Mouse (Mus musculus) naive thymus-derived CD4-positive, alpha-beta T cell, adult 2 months (primary cell): ENCODE measurements around the gene Gm29776.

Source experiments
- DNase-seq: peaks from one replicate; pipeline ENCODE4 v3.0.0-alpha.2; 2011; ENCODE audit warnings: low read depth

Gm29776 gene

GRCm38 (mm10) chr14:54709054-54709453 lies 10.4 kb upstream of the Gm29776 start:
- no peak for DNase-seq

GRCm38 (mm10) chr14:54706589-54707320 lies 8.1 kb upstream of the Gm29776 start:
- no peak for DNase-seq

- DNase-seq = no peak
These were observed 7.2 kb upstream of the Gm29776 start for GRCm38 (mm10) chr14:54705844-54706243.

- DNase-seq = no peak
These were observed 4.6 kb upstream of the Gm29776 start for GRCm38 (mm10) chr14:54703207-54703606.

GRCm38 (mm10) chr14:54701298-54701697 lies 2.7 kb upstream of the Gm29776 start:
- DNase-seq = peak; percentile 90

GRCm38 (mm10) chr14:54699586-54699985 lies 953 bp upstream of the Gm29776 start:
- no peak for DNase-seq

- no peak for DNase-seq
These were observed 1.9 kb downstream of the Gm29776 start for GRCm38 (mm10) chr14:54696752-54697151.

- DNase-seq = no peak
These were observed 3.6 kb downstream of the Gm29776 start for GRCm38 (mm10) chr14:54695042-54695441.

- DNase-seq = peak; percentile 37
These were observed 11.4 kb downstream of the Gm29776 start for GRCm38 (mm10) chr14:54687251-54687650.

- peak; percentile 100 for DNase-seq
These were observed 12.0 kb downstream of the Gm29776 start, which contains the start of gene Acin1 for GRCm38 (mm10) chr14:54686522-54687143. Acin1 (minus strand) TSS chr14:54686931.

- DNase-seq = no peak
These were observed 12.5 kb downstream of the Gm29776 start, which contains the start of gene 1700123O20Rik for GRCm38 (mm10) chr14:54686063-54686521. 1700123O20Rik (plus strand) TSS chr14:54686216.

- DNase-seq = peak; percentile 16
These were observed 13.2 kb downstream of the Gm29776 start for GRCm38 (mm10) chr14:54685471-54685870.

- DNase-seq = peak; percentile 56
These were observed 16.2 kb downstream of the Gm29776 start for GRCm38 (mm10) chr14:54682396-54682795.

- no peak for DNase-seq
These were observed 19.9 kb downstream of the Gm29776 start for GRCm38 (mm10) chr14:54678657-54679304.

- no peak for DNase-seq
These were observed 22.3 kb downstream of the Gm29776 start for GRCm38 (mm10) chr14:54676290-54676689.

GRCm38 (mm10) chr14:54674317-54674716 lies 24.3 kb downstream of the Gm29776 start:
- no peak for DNase-seq

GRCm38 (mm10) chr14:54669381-54669780 lies 29.3 kb downstream of the Gm29776 start:
- peak; percentile 68 for DNase-seq

GRCm38 (mm10) chr14:54664477-54665222 lies 34.0 kb downstream of the Gm29776 start:
- no peak for DNase-seq

GRCm38 (mm10) chr14:54660009-54660408 lies 38.6 kb downstream of the Gm29776 start:
- no peak for DNase-seq

GRCm38 (mm10) chr14:54653496-54653895 lies 45.1 kb downstream of the Gm29776 start:
- DNase-seq = peak; percentile 84

GRCm38 (mm10) chr14:54652787-54653186 lies 45.8 kb downstream of the Gm29776 start:
- DNase-seq = no peak

- DNase-seq = no peak
These were observed 47.1 kb downstream of the Gm29776 start for GRCm38 (mm10) chr14:54651556-54651955.
